Mouse (Mus musculus): ENCODE data around the gene Tomm20l. TPM values are rescaled to one million over a fixed set of nuclear protein-coding genes. Genes with fewer than 3 reads are reported as not detected.

Gene Tomm20l
- polyA plus RNA-seq, 1 experiment from 2014 or later, result not detected

DNA sequence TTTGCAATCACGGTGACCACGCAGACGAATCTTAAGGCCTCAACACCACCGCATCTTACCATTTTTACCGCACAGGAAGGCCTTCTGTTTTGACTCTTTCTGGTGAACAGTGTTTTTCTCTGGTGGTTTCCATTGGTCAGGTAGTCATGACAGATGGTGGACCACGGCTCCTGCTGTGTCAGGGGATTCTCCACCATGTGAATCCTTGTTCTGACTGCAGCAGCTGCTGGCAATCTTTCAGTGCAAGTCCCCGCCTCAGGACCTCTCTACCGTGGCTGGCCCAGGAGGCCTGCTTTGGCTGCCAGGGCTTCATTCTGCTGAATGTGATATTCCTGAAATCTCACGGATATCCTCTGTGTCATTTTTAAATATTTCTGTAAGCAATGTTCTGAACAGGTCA is 12.1 kb downstream of the Tomm20l start:
- in situ Hi-C loops (cut with MboI; ENCODE audit: low pct_unique_long_range_greater_than_20kb), result no loop called here
- H3K27me3 ChIP-seq, result no peaks in the 10 kb centered on the region
- no peak for TF ChIP-seq CTCF (IDR thresholded peaks at IDR 0.05)
- POLR2A ChIA-PET, result no interaction called here
- ATAC-seq, result no peak
- no peak for DNase-seq (ENCODE audit: low read depth, low spot score)
- CTCF ChIA-PET, result no interaction called here

DNA sequence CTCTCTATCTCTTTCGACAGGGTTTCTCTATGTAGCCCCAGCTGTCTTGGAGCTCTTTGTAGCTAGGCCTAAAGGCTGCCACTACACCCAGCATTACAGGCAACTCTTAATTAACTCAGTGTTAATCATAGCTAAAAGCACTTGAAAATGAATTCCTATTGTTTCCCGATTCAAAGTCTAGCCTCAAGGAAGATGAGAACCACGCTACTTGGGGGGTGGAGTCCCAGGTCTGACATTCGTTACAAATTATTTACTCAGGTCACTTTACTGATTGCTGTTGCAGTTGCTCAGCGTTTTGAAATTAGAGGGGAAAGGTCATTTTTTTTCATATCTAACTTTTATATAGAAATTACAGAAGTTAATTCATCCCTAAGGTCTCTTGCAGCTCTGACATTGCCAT is 24.4 kb downstream of the Tomm20l start:
- no peak for TF ChIP-seq CTCF (IDR thresholded peaks at IDR 0.05)
- DNase-seq (ENCODE audit: low read depth, low spot score) (no peak), ATAC-seq (no peak)
- in situ Hi-C loops (cut with MboI; ENCODE audit: low pct_unique_long_range_greater_than_20kb), result no loop called here
- no peaks in the 10 kb centered on the region for H3K27me3 ChIP-seq
- ChIA-PET POLR2A (no interaction called here), CTCF (interaction anchor here (1.5 to 3.1 kb wide), 2 partner anchors 12 to 91 kb away, joined by 3 to 9 read pairs; no protein-coding TSS in a partner anchor)

DNA sequence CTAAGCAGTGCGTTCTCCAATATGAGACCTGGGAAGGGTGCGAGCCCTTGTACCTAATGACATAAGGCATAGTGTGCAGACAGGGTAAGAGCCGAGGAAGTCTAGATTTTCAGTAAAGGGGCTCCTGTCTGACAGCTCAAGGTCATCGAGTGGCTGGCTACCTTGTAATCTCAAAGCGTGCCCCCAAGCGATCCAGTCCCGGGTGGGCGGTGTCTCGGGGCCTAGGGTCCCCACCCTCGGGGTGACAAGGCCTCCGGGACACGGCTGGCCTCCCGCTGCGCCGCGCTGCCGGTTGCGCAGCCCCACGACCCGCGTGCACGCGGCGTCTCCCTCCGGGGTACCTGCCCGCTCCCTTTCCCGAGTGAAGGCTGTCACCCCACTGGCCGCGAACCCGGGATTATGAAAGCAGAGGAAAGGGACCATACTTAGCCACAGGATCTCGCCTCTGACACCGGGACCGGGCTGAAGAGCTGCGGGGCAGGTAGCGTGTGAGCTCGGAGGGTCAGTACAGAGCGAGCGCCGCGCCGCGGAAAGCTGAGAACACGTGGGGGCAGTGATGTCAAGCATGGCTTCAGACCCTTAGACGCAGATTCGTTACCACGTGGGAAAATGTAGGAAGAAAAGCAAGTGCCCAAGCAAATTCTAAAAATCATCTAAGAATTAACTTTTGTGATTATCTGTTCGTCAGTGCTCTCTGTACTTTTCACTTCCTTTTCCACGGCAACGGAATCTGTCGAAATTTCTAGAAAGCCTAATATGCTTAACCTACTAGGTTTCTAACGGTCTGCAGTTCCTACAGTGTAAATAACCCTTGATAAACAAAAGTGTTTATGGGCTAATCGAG is 25.1 kb downstream of the Tomm20l start, which contains the start of the genes Timm9 and 2700049A03Rik:
Gene Timm9 (minus strand): TSS at position 555 of the 844 bp plus-strand sequence.
Gene 2700049A03Rik (plus strand): TSS at position 719 of the 844 bp plus-strand sequence.
- ChIA-PET POLR2A (no interaction called here), CTCF (interaction anchor here (1.5 to 3.1 kb wide), 2 partner anchors 11 to 90 kb away, joined by 3 to 9 read pairs; no protein-coding TSS in a partner anchor)
- no peaks in the 10 kb centered on the region for H3K27me3 ChIP-seq
- in situ Hi-C loops (cut with MboI; ENCODE audit: low pct_unique_long_range_greater_than_20kb), result no loop called here
- ATAC-seq, result peak; percentile 69
- peak; percentile 97 for DNase-seq (ENCODE audit: low read depth, low spot score)
- TF ChIP-seq CTCF (IDR thresholded peaks at IDR 0.05), result no peak

DNA sequence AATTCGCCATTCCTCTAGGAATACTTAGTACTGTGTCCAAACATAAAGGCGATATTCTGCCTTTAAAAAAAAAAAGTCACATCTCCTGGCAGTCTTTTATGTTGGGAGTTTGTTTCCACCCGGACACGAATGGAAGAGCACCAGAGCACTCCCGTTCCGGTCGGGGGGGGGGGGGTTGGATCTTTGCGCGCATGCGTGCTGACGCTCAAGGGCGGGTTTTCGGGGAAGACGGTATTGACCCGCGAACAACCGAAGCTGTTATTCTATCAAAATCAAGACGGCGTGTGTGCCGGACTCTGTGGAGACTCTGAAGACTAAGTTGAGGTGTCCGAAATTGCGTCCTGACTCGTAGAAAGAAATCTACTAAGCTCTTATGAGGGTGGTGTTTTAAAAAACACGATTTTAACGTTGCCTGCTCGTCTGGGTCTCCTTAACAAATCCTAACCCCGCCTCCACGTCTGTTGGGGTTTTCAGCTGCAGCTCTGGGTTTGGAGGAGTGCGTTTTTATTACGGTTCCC is 25.8 kb downstream of the Tomm20l start:
- ChIA-PET CTCF (interaction anchor here (1.5 to 3.1 kb wide), 2 partner anchors 11 to 89 kb away, joined by 3 to 9 read pairs; no protein-coding TSS in a partner anchor), POLR2A (no interaction called here)
- no peaks in the 10 kb centered on the region for H3K27me3 ChIP-seq
- no peak for TF ChIP-seq CTCF (IDR thresholded peaks at IDR 0.05)
- peak; percentile 48 for ATAC-seq
- in situ Hi-C loops (cut with MboI; ENCODE audit: low pct_unique_long_range_greater_than_20kb), result no loop called here
- no peak for DNase-seq (ENCODE audit: low read depth, low spot score)

DNA sequence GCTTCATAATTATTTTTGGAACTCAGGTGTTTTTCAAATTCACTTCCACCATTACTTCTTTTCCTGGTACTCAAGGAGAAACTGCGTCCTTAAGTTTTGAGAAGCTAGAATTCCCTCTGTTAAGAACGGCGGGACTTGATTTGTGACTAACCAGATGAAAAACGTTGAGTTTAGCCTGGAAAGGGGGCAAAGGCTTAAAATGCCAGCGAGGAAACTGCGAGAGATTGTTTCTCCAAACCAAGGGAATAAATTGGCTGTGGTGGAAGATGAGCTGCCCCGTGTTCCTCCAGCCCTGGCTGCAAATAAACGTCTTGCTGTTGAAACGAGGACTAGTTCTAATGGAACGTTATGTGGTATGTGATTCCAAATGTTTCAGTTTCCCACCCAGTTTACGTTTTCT is 26.5 kb downstream of the Tomm20l start:
- no peaks in the 10 kb centered on the region for H3K27me3 ChIP-seq
- POLR2A ChIA-PET, result no interaction called here
- TF ChIP-seq CTCF (IDR thresholded peaks at IDR 0.05), result no peak
- no peak for DNase-seq (ENCODE audit: low read depth, low spot score)
- CTCF ChIA-PET, result interaction anchor here (3.1 kb wide), 1 partner anchor 10 kb away, joined by 9 read pairs; no protein-coding TSS in a partner anchor
- ATAC-seq, result no peak
- in situ Hi-C loops (cut with MboI; ENCODE audit: low pct_unique_long_range_greater_than_20kb), result no loop called here

DNA sequence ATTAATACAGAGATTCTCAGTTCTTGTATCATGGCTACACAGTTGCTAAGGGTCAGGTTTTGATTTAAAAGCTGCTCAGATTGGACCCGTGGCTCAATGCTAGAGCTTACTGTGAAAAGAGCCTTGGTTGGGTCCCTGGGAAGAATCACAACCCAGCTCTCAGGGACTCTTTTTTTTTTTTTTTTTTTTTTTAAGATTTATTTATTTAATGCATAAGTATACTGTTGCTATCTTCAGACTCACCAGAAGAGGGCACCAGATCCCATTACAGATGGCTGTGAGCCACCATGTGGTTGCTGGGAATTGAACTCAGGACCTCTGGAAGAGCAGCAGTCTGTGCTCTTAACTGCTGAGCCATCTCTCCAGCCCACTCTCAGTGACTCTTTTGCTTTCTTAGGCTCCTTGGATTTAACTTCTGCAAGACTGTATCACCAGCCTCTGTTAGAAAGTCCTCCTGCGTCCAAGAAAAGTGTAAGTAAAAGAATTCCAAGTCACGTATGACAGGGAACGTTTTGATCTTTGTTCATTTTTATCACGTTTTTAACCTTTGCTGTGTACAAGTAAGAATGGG is 28.1 kb downstream of the Tomm20l start:
- TF ChIP-seq CTCF (IDR thresholded peaks at IDR 0.05), result peak; percentile 62
- ATAC-seq (no peak), DNase-seq (ENCODE audit: low read depth, low spot score) (no peak)
- POLR2A ChIA-PET, result no interaction called here
- in situ Hi-C loops (cut with MboI; ENCODE audit: low pct_unique_long_range_greater_than_20kb), result no loop called here
- CTCF ChIA-PET, result interaction anchor here (1.0 to 1.1 kb wide), 2 partner anchors 8 to 11 kb away, joined by 3 to 5 read pairs; no protein-coding TSS in a partner anchor
- H3K27me3 ChIP-seq, result no peaks in the 10 kb centered on the region

DNA sequence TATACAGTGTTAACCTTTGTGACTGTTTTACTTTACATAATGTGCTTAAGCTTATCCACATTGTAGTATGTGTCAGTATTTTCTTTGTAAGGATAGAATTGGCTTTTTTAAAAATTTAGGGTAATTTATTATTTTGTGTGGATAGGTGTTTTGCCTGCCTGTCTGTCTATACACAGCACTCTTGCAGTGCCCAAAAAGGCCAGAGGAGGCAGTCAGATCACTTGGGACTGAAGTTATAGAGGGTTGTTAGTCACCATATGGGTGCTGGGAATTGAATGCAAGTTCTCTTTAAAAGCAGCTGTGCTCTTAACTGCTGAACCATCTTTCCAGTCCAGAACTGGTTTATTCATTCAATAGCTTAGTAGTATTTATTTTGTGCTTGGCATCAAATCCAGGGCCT is 30.0 kb downstream of the Tomm20l start:
- no peaks in the 10 kb centered on the region for H3K27me3 ChIP-seq
- peak; percentile 41 for TF ChIP-seq CTCF (IDR thresholded peaks at IDR 0.05)

DNA sequence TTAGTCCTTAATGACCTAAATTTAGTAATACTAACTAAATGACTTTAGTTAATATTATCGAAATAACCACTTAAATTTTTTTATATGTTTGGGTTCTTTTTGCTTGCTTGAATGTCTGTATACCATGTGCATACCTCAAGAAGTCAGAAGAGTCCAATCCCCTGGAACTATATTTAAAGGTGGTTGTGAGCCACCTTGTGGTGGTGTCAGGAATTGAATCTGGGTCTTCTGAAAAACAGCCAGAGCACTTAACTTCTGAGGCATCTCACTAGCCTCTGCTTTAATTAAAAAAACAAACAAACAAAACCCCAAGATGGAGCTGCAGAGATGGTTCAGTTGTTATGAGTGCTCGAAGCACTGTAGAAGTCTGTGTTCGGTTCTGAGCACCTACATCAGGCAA is 36.4 kb downstream of the Tomm20l start:
- no peaks in the 10 kb centered on the region for H3K27me3 ChIP-seq
- TF ChIP-seq CTCF (IDR thresholded peaks at IDR 0.05), result peak; percentile 79
- POLR2A ChIA-PET, result interaction anchor here (0.6 kb wide), 1 partner anchor 194 kb away, joined by 3 read pairs; no protein-coding TSS in a partner anchor
- DNase-seq (ENCODE audit: low read depth, low spot score) (no peak), ATAC-seq (no peak)
- CTCF ChIA-PET, result interaction anchor here (0.6 to 2.3 kb wide), 6 partner anchors 9 to 201 kb away, joined by 3 to 15 read pairs (median 4); partner anchors contain the start of genes 2700049A03Rik, Arid4a and Timm9
- in situ Hi-C loops (cut with MboI; ENCODE audit: low pct_unique_long_range_greater_than_20kb), result no loop called here

More for the DNA sequence above, 30.0 kb downstream of the Tomm20l start:
- in situ Hi-C loops (cut with MboI; ENCODE audit: low pct_unique_long_range_greater_than_20kb), result no loop called here
- no peak for DNase-seq (ENCODE audit: low read depth, low spot score)
- POLR2A ChIA-PET, result interaction anchor here (0.5 kb wide), 1 partner anchor 172 kb away, joined by 3 read pairs; no protein-coding TSS in a partner anchor
- ATAC-seq, result no peak
- CTCF ChIA-PET, result no interaction called here

DNA sequence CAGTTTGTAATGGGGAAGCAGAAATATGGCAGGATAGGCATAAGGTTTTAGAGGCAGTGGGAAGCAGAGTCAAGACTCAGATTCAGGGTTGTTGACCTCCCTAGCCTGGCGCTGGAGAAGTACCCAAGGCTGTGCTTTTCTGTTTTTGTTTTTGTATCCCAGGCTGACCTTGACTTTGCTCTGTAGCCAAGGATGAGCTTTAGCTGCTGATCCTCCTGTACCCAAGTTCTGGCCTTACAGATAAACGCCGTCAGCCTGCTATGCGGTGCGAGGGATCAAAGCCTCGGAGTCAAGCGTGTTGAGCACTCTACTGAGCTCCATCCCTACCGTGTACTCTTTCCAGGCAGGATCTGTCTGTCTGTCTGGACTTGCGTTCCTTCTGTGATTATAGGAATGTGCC is 37.6 kb downstream of the Tomm20l start:
- ATAC-seq, result no peak
- H3K27me3 ChIP-seq, result no peaks in the 10 kb centered on the region
- in situ Hi-C loops (cut with MboI; ENCODE audit: low pct_unique_long_range_greater_than_20kb), result no loop called here
- no peak for DNase-seq (ENCODE audit: low read depth, low spot score)
- ChIA-PET CTCF (interaction anchor here (2.0 to 2.3 kb wide), 2 partner anchors 8 to 12 kb away, joined by 9 to 15 read pairs; partner anchors contain the start of genes 2700049A03Rik and Timm9), POLR2A (no interaction called here)
- no peak for TF ChIP-seq CTCF (IDR thresholded peaks at IDR 0.05)

DNA sequence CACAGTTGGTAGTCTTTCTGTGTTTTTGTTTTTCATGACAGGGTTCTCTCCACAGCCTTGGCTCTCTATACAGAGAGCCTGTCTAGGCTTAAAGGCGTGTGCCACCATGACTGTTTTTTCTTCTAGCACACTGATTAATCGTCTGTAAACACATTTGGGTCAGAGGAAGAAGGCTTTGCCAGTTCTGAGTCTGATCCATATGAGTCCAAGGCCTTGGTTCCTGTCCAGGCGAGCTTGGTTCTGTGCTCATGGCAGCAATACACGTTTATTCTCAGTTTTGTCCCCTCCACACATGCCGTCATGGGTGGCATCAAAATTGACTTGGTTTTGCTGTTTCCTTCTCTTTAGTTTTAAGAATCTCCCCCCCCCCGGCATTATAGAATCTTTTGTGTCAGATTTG is 38.2 kb downstream of the Tomm20l start:
- in situ Hi-C loops (cut with MboI; ENCODE audit: low pct_unique_long_range_greater_than_20kb), result no loop called here
- ATAC-seq, result no peak
- no peaks in the 10 kb centered on the region for H3K27me3 ChIP-seq
- ChIA-PET POLR2A (no interaction called here), CTCF (no interaction called here)
- no peak for TF ChIP-seq CTCF (IDR thresholded peaks at IDR 0.05)
- DNase-seq (ENCODE audit: low read depth, low spot score), result no peak

Measured in Patski (cell line).